Mouse (Mus musculus) embryo, embryonic 10.5 days (tissue): Measurements from ENCODE around the gene Gm10837.

ENCODE experiments used
- DNase-seq: peaks from one replicate; pipeline ENCODE4 v3.0.0-alpha.2; 2015; ENCODE audit warnings: low spot score

Gene Gm10837

GRCm38 (mm10) chr14:122464763-122465741 lies 25.3 kb upstream of the Gm10837 start, which contains the start of gene Zic5:
TSS of gene Zic5 (minus strand) at chr14:122465677.
- DNase-seq: peak; percentile 86

GRCm38 (mm10) chr14:122465931-122466490 lies 24.4 kb upstream of the Gm10837 start:
- peak; percentile 46 for DNase-seq

GRCm38 (mm10) chr14:122466756-122467362 lies 23.5 kb upstream of the Gm10837 start:
- peak; percentile 59 for DNase-seq

GRCm38 (mm10) chr14:122467926-122468841 lies 22.2 kb upstream of the Gm10837 start:
- DNase-seq: peak; percentile 72

GRCm38 (mm10) chr14:122468971-122469755 lies 21.2 kb upstream of the Gm10837 start:
- peak; percentile 69 for DNase-seq

DNA sequence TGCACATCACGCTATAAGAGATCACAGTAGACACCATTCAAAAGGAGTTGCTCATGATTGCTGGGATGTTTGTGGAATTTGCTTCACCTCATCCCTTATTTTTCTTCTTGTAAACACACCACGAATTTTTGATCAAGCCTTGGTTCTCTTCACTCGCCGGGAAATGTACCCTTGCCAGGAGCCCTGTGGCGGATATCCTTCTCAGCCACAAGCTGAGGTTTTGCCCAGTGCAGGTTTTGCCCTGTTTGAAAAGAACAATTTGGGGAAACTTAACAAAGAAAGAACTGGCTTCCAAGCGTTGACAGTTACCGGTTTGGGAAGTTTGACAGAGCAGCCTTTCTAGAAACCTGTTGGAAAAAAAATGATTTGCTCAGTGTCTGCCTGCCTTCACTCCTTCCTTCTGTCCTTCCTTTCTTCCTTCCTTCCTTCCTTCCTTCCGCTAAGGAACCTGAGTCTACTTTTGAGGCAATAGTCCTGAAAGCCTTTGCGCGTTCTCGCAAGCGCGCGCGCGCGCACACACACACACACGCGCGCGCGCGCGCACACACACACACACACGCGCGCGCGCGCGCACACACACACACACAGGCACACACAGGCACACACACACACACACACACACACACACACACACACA lies 18.8 kb upstream of the Gm10837 start:
- peak; percentile 43 for DNase-seq

DNA sequence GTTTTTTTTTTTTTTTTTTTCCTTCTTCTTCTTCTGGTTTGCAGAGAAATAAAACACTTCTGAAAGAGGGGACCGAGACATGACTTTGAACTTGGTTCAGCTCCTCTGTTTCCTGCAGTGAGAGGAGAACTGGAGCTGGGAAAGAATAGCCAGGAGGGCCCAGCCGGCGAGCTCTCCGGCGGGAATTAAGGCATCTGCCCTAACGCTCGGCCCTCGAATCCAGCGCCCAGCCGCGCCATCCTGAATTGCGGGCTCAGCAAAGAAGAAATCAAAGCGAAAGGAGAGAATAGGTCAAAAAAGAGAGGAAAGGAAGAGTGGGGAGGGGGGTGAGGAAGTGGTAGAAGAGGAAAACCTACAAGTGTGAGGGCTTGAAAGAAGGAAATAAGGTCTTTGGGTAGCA lies 18.2 kb upstream of the Gm10837 start:
- peak; percentile 70 for DNase-seq

- peak; percentile 64 for DNase-seq
Measured at GRCm38 (mm10) chr14:122472647-122473046, 17.7 kb upstream of the Gm10837 start.

GRCm38 (mm10) chr14:122473211-122473751 lies 17.1 kb upstream of the Gm10837 start:
- DNase-seq: peak; percentile 64

DNA sequence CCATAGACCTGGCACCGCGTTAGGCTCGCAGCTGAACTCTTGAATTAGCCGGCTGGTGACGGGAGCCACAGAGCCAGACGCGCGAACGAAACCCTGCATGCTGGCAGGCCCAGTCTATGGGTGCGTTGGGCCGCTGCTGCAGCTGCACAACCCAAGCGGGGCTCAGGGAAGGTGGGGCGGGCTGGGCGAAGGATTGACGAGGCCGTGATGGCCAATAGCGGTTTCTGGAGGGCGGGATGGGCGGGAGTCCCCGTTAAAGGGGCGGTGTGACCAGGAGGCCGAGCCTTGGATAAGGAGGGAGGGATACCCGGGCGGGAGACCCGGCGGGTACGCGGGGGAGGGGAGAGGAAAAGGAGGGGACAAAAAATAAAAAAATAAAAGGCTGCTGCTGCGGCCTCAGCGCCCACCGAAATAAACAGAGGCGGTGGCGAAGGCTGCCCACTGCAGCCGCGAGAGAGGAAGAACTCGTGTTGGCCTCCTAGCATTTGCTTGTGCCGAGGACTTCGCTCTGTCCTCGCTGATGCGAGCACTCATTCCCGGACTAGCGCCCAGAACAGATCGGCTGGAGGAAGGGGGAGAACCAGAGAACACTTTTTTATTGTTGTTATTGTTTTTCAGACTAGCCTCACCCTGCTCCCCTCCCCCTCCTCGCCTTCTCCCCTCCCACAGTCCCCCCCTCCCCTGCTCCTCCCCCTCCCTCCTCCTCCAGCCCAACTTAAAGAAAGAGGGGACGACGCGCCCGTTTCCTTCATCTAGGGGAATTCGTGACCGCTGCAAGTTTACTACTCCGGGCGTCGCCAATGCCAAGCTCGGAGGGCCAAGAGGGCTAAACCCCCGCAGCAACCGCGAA lies 16.1 kb upstream of the Gm10837 start:
- peak; percentile 93 for DNase-seq

- peak; percentile 80 for DNase-seq
Measured at GRCm38 (mm10) chr14:122474891-122475556, 15.4 kb upstream of the Gm10837 start, which contains the start of gene Zic2. TSS of gene Zic2 (plus strand) at chr14:122475435.

DNA sequence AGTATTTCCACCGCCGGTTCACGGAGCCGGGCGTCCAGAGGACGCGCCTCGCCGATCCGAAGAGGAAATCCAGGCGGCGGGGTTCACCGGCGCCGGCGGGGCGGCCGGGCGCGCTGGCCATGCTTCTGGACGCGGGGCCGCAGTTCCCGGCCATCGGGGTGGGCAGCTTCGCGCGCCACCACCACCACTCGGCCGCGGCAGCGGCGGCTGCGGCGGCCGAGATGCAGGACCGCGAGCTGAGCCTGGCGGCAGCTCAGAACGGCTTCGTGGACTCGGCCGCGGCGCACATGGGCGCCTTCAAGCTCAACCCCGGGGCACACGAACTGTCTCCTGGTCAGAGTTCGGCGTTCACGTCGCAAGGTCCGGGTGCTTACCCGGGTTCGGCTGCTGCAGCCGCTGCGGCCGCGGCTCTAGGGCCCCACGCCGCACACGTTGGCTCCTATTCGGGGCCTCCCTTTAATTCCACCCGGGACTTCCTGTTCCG lies 14.8 kb upstream of the Gm10837 start:
- DNase-seq: no peak

DNA sequence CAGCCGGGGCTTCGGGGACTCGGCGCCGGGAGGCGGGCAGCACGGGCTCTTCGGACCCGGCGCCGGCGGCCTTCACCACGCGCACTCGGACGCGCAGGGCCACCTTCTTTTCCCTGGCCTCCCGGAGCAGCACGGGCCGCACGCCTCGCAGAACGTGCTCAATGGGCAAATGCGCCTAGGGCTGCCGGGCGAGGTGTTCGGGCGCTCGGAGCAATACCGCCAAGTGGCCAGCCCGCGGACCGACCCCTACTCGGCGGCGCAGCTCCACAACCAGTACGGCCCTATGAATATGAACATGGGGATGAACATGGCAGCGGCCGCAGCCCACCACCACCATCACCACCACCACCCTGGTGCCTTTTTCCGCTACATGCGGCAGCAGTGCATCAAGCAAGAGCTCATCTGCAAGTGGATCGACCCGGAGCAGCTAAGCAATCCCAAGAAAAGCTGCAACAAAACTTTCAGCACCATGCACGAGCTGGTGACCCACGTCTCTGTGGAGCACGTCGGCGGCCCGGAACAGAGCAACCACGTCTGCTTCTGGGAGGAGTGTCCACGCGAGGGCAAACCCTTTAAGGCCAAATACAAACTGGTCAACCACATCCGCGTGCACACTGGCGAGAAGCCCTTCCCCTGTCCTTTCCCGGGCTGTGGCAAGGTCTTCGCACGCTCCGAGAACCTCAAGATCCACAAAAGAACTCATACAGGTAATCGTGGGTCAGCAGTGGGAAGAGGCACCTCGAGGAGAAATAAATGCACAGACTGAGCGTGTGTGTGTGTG lies 14.2 kb upstream of the Gm10837 start:
- DNase-seq: peak; percentile 61

- DNase-seq: no peak
Measured at GRCm38 (mm10) chr14:122476822-122477215, 13.6 kb upstream of the Gm10837 start.

DNA sequence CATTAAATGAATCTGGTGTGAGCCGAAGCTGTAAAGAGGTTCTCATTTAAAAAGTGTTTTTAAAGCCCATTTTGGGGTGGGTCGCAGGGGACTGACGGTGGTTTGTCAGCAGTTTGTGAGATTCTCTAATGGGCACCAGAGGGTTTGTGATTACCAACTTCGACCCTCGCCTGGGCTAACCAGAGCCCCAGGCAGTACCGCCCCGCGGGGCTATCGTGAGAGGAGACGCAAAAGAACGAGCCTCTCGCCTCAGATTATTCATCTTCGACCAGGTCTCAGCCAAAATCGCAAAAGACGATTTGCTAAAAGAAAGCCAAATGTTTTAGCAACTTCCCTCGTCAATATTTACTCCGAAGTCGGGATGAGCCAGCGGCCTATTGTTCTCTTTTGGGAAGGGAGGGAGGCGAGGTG lies 13.1 kb upstream of the Gm10837 start:
- DNase-seq: peak; percentile 72

DNA sequence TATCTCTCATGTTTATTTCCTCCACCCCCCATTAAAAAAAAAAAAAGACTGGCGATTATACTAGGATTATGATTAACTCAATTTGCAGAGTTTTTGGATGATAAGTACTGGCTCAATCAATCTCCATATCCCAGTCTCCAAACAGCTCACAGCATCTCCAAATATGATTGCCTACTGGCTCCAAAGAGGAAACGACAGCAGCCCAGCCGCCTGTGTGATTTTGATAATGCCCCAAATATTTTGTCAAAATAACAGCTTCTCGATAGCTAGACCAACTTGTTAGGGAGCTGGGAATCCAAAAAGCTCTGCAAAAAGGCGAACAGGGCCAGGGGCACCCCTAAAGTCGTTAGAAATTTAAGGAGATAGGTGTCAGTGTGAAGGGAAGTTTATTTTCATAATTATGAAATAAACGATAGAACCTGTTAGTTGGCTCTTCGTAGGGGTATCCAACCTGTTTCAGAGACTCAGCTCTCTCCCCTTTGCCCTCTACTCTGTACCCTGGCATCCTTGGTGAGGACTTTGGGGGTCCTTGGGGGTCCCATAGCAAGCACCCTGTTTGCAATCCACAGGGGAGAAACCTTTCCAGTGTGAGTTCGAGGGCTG lies 12.3 kb upstream of the Gm10837 start:
- DNase-seq: peak; percentile 46

DNA sequence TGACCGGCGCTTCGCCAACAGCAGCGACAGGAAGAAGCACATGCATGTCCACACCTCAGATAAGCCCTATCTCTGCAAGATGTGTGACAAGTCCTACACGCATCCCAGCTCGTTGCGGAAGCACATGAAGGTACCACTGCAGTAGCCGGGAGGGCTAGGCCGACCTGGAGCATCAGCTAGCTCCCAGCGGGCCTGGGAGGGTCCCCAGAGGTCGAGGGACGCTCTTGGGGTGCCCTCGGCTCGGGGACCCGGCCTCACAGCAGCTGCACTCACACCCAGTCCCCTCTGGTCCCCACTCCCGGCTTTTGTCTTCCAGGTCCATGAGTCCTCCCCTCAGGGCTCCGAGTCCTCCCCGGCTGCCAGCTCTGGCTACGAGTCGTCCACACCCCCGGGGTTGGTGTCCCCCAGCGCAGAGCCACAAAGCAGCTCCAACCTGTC lies 11.8 kb upstream of the Gm10837 start:
- DNase-seq: peak; percentile 64
